Mouse (Mus musculus): Measurements from ENCODE around the gene Col1a1.

The Col1a1 gene

DNA sequence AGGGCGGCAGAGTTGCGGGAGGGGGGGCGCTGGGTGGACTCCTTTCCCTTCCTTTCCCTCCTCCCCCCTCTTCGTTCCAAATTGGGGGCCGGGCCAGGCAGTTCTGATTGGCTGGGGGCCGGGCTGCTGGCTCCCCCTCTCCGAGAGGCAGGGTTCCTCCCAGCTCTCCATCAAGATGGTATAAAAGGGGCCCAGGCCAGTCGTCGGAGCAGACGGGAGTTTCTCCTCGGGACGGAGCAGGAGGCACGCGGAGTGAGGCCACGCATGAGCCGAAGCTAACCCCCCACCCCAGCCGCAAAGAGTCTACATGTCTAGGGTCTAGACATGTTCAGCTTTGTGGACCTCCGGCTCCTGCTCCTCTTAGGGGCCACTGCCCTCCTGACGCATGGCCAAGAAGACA is at the start of gene Col1a1:
Col1a1 (plus strand) TSS at position 180 of the 400 bp plus-strand sequence.
- peak; percentile 95 for DNase-seq (ENCODE audit: low read depth, low spot score)

DNA sequence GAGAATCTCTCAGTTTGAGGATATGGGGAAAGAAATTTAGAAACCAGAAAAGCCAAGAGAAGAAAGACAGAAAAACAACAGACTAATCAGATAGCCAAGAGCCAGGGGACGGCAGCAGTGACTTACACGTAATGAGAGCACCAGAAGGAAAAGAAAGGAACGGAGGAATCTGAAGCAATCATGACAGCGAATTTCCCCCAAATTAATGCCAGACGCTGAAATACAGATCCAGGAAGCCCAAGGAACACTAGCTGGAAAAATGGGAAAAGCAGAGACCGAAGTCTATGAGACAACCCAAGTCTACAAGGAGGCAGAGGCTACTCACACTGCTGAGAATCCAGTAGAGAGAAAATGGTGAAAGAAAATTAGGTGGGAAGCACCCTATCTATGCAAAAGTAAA is 44.9 kb upstream of the Col1a1 start:
- DNase-seq (ENCODE audit: low read depth, low spot score), result no peak

DNA sequence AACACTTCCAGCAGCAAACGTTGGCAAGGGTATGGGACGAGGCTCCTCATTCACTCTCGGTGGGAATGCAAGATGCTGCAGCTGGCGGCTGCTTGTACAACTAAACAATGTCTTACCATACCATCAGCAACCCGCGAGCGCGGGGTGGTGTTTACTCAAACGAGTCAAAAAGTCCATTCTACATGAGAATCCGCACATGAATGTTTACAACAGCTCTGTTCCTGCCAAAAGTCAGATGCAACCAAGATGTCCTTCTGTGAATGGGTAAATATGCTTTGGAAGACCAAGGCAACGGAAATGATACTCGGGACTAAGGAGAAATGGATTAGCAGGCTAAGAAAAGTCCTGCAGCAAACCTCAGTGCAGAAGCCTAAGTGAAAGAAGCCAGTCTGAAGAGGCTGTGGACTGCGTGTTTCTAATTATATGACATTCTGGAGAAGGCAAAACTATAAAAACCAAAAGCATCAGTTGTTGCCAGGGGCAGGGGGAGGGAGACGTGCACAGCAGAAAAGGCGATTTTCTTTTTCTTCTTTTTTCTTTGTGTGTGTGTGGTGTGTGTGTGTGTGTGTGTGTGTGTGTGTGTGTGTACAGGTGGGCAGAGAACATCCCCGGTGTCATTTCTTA is 39.2 kb upstream of the Col1a1 start:
- no peak for DNase-seq (ENCODE audit: low read depth, low spot score)

DNA sequence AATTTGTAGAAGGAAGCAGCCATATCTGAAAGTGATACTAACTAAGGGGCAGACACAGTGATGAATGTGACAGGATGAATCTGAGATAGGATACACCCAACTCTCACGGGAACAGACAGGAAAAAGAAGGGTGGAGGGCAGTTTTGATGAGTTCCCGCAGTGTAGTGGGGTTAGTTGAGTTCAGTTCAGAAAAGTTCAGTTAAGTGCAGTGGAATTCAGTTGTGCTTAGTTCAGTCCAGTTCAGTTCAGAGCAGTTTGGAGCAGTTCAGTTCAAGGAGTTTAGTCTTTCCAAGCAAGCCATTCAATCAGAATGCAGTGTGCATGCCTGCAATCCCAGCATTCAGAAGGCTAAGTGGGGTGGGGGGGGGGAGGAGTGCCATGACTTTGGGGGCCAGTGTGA is 34.8 kb upstream of the Col1a1 start:
- no peak for DNase-seq (ENCODE audit: low read depth, low spot score)

DNA sequence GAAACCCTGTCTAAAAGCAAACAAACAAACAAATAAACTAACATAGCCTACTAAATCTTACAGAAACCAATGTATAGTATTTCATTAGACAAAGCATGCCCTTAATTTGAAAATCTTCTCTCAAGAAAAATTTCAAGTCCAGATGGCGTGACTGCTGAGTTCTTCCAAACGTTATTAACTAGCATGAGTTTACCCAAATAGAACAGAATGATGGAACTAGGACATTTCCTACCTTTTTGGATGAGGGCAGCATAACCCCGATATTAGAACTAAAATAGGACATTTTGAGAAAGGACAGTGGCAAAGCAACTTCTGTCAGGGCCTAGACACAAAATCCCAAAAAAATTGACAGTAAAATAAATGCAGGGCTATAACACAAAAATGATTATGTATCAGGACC is 31.7 kb upstream of the Col1a1 start:
- no peak for DNase-seq (ENCODE audit: low read depth, low spot score)

DNA sequence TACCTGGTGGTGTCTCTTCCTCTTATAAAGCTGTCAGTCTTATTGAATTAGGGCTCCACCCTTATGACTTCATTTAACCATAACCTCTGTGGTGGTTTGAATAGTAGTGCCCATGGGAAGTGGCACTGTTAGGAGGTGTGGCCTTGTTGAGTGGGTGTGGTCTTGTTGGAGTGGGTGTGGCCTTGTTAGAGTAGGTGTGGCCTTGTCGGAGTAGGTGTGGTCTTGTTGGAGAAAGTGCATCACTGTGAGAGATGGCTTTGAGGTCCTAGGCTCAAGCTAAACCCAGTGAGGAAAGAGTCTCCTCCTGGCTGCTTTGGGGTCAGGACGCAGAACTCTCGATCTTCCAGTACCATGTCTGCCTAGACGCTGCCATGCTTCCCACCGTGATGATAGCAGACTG is 25.1 kb upstream of the Col1a1 start:
- peak; percentile 29 for DNase-seq (ENCODE audit: low read depth, low spot score)

DNA sequence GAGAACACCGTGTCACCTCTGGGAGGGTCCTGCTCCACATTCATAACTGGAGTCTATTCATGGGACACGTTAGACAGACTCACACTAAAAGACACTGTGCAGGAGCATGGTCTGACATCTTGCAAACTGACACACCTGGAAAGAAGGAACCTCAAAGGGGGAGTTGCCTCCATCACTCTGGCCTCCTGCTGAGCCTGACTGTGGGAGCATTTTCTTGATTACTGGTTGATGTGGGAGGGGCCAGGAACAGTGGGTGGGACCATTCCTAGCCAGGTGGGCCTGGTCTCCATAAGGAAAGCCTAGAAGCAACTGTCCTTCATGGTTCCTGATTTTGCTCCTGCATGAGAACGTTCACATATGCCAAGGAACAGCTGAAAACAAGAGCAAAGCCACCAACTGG is 23.5 kb upstream of the Col1a1 start:
- DNase-seq (ENCODE audit: low read depth, low spot score), result no peak

DNA sequence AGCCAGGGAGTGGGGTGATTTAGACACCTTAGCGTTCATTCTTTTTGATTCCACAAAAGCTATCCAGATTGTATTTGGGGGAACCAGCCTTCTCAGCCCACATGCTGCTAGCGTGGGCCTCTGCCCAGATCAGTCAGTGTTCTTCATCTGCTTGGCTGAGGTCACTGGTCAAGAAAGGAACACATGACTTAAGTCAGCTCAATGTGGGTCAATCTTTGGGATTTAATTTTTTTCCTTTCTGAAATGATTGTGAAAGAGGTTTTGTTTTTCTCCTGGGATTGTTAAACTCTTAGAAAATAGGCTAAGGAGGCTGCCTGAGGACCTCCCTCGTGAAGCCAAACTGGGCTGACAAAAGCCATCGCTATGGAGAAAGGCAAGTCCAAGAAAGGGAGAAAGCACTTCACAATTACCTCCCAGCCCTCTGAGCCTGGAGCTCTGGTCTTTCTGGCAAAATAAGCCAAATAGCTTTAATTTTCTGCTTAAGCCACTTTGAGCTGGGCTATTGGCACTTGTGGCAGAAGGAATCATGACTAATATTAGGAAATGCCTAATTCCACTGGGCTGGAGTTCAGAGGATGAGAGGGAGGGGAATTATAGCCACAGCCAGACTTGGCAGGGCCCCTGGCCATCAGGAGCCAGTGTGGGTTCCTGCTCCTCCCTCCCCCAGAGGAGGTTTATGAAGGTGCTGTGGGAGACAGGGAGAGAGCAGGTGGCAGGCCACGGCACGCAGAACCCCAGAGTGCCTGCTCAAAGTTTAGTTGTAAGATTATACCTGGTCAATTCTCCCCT is 22.5 kb upstream of the Col1a1 start:
- DNase-seq (ENCODE audit: low read depth, low spot score), result peak; percentile 79

DNA sequence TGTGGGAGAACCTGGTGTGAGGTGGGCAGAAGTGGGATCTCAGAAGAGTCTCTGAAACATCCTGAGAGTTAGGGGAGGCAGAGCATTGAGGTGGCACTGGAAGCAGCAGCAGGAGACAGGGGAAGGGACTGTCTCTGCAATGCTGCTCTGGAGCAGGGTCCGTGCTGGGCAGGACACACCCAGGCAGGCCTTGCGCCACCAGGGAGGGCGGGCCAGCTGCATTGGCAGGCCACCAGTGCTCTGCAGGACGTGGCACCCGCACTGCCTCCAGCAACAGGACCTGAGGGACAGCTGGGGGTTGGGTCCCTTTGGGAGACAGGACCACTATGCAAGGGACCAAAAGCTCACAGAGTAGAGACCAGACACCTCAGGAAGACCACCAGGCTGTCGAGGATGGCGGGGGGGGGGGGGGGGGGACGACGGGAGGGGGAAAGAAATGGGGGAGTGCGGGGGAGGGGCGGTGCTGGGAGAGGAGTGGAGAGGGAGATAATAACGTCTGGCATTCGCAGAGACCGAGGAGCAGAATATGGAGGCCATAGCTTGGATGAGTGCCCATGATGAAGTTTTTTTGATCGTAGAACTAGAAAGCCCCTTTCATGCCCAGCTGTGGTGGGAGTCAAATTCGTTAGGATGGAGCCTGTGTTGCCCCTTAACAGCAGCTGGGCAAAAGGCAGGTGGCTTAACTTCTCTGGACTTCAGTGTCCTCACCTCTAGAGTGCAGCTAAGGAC is 20.2 kb upstream of the Col1a1 start:
- peak; percentile 72 for DNase-seq (ENCODE audit: low read depth, low spot score)

DNA sequence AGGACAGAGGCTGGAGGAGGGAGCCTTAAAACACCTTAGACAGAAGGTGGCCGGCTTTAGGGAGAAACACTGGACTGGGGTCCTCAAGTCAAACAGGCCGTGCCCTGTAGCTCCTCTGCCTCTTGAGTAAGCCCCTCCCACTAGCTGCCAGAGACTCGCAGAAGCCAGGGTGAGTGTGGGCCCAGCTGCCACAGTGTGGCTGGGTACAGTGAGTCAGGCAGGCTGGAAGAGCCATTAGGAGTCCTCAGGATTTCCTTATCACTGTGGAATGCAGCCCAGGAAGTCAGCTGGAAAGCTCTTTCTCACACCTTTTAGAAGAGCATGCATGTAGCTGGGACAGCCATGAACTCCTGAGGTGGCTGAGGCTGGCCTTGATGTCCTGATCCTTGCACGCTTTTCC is 19.5 kb upstream of the Col1a1 start:
- DNase-seq (ENCODE audit: low read depth, low spot score), result peak; percentile 96

DNA sequence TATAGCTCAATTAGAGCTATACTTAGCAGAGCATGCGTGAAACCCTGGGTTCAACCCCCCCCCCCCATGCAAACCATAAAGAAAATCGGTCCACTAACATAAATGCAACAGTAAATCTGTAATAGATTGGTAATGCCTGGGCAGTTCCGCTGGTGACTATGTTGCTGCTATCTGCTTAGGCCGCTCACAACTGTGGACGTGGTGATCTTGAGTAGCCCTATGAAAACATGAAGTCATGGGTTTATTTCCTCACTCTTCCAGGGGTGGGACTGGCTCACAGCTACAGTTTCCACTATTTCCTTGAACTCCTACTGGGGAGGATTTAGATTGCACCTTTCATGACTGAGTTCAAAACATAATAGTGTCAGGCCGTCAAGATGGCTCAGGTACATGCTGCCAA is 18.3 kb upstream of the Col1a1 start:
- DNase-seq (ENCODE audit: low read depth, low spot score), result peak; percentile 63

DNA sequence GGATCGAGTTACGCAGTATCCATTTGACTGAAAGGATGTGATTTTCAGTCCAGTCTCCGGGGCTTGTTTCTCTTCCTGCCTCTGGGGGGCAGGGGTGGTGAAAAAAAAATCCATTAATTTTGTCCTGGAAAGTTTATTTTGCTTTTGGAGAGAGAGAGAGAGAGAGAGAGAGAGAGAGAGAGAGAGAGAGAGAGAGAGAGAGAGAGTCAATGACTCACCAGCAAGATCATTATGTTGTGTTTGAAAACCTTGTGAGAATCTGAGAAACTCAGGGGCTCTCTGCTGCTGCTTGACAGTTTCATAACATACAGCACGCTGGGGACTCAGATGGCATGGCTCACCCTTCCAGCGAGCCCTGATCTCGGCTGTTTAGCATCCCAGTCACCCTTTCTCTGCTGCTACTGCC is 15.0 kb upstream of the Col1a1 start:
- DNase-seq (ENCODE audit: low read depth, low spot score), result peak; percentile 69

DNA sequence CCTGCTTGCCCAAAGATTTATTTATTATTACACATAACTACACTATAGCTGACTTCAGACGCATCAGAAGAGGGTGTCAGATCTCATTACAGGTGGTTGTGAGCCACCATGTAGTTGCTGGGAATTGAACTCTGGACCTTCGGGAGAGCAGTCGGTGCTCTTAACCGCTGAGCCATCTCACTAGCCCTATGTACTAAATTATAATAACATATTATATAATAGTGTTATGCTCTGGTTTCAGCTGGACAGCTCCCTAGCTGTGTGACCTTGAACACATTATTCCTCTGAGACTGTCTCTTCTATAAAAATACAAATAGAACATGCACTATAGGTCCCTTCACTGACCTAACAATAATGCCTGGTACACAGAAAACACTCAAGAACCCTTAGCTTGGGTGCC is 11.0 kb upstream of the Col1a1 start:
- DNase-seq (ENCODE audit: low read depth, low spot score), result no peak

DNA sequence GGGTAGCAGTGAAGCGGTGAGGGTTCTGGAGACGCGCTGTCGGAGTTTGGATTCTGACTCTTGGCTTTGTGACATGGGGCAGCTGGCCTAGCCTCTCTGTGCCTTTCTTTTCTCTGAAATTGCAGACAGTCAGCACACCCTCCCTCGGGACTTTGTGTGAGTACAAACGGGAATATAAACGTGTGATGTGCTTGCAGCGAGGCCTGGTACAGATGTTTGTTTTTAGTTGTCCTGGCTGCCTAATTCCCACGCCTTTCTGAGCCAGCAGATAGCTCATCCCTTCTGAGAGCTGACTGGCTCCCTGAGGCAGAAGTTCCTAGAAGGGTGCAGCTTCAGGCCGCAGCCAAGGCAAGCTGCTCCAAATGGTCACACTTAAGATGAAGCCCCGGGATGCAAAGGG is 9.6 kb upstream of the Col1a1 start:
- DNase-seq (ENCODE audit: low read depth, low spot score), result peak; percentile 75

DNA sequence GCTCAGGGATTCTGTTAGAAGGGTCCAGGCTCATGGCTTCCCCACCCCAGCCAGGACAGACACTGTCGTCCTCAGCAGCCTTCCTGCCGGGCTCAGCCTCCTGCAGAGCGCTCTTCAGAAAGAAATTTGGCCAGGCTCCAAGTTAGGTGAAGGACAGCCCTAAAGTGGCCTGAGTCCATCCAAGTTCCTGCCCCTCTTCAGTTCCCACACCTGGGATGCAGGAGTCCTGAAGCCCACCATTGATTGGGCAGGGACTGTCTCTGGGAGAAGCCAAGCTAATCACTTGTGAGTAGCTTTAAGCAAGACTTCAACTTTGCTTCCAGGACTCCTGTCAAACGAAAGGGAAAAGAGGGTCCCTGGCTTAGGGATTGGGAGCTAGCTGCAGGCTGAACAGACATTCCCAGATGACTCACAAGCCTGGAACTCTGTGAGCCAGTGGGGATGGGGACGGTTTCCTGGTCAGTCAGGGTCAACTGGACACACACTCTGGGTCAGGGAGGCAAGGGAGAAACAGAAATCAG is 8.2 kb upstream of the Col1a1 start:
- peak; percentile 95 for DNase-seq (ENCODE audit: low read depth, low spot score)

DNA sequence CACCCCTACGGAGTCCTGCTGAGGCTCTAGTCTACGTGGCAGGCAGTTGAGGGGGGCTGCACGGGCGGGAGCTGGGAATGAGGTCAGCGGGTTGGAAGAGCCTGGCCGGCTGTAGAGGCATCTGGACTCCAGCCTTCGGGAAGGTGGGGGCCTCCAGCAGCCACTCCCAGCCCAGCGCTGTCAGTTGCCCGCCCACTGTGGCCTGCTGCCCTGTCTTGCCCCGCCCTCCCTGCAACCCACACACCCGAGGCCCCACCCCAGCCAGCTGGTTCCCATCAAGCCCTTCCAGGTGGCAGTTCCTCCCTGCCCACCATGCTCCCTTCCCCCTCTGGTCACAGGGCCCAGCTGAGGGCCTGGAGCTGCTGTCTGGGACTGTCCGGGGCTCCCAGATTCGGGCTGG is 7.2 kb upstream of the Col1a1 start:
- DNase-seq (ENCODE audit: low read depth, low spot score), result peak; percentile 98

DNA sequence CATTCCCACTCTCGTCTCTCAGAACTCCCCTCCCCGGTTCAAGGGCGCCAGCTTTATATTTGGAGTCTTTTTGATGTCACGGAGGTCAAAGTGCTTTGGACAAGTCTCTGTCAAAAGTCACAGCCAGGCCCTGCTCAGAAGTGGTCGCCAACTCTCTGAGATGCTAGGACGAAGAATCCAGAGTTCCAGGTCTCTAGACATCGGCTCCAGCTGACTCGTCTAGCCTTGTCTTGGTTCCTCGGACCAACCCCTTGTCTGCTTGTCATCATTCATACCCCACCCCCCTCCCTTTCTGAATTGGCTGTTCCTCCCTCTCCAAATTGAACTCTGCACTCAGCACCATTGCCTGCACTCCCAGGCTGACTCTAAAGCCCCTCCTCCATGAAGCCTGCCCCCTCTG is 6.4 kb upstream of the Col1a1 start:
- peak; percentile 71 for DNase-seq (ENCODE audit: low read depth, low spot score)

DNA sequence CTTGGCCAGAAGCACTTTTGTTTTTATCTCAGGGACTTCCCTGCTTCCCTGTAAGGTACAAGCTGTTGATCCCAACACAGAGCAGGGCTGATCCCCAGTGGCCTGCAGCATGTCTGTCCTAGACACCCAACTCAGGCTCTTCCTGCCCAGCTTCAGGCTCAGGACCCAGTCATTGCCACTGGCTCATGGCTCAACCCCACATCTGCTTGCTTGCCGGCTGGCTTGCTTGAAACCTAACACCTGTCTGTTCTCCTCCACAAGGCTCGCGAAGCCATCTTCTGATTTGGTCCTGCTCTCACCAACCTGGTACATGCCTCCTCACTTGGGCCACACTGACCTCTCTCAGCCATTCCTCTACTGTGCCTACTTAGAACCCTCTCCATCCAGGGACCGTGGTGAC is 5.9 kb upstream of the Col1a1 start:
- peak; percentile 62 for DNase-seq (ENCODE audit: low read depth, low spot score)

DNA sequence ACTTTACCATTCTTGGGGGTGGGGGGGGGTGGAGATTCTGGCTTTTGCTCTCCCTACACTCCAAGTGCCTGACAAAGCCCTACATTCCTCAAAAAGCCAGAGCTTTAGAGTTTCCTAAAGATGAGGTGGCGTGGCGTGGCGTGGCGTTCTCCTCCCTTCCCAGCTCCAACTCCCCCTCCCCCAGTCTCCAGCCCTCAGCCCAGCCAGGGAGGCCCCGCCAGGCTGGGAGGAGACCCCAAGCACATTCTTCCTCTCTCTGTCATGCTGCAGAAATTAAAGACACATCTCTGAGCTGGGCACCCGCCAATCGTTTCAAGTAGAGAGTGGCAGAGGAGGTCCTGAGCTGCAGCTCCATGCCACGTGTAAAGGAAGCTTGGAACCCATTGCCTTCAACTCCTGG is 2.4 kb upstream of the Col1a1 start:
- DNase-seq (ENCODE audit: low read depth, low spot score), result peak; percentile 95

DNA sequence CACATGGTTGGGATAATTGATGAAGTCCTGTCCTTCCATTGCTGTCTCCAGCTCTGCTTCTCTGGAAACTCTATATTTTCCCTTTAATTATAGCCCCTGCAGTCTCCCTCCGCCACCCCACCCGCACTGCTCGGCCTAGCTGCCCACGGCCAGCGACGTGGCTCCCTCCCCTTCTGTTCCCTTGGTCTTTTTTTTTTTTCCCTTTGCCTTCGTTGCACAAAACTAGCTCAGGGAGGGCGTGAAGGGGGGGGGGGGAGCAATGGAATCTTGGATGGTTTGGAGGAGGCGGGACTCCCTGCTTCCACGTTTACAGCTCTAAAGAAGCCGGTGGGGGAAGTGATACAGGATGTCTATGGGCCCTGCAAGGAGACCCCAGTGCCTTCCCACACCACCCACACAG is 1.5 kb upstream of the Col1a1 start:
- DNase-seq (ENCODE audit: low read depth, low spot score), result peak; percentile 74

DNA sequence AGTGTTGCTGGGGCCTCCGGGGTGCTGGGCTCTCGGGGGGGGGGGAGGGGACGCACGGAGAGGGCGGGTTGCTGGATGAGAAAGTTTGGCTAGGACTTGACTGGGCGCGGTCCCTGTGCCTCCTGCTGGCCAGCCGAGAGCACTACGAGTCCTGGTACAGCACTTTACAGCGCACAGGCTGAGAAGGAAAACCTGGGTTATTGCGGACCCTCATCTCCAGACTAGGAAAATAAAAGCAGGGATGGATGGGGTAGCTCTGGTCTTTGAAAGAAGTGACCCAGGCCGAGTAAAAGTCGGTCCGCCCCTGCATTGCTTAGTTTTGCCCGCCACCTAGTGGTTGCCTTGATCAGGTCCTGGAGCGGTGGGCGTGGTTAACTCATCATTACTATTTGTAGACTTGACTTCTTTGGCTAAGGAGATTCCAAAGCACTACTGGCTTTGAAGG is 849 bp downstream of the Col1a1 start:
- peak; percentile 97 for DNase-seq (ENCODE audit: low read depth, low spot score)

DNA sequence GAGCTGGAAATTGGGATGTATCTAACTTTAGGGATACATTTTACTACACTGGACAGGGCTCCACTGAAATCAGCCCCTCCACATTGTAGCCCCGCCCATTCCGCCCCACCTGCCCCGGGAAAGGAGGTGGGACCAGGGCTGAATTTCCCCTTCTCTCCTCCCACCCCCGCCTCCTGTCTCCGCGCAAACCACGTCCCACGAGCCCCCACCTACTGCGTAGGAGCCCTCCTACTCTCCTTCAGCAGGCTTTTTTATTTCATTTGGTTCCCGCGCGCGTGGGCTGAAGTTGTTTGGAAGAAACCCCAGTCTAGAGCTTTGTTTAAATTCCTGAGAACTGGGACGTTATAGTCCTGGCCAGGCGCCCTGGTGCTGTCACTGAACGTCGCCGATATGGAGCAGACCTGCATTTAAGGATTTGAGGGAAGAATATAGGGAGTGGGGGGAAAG is 1.3 kb downstream of the Col1a1 start:
- no peak for DNase-seq (ENCODE audit: low read depth, low spot score)
